Mouse (Mus musculus) heart, embryonic 12.5 days (tissue): Measurements from ENCODE around the gene Acvr1b. TPM values are rescaled to one million over a fixed set of nuclear protein-coding genes. Genes with fewer than 3 reads are reported as not detected.

Source experiments
- ATAC-seq: fragments of 200-750 bp; cut with Nextera tagmentation; 2 replicates; pipeline ENCODE4 v1.8.0; 2017; ENCODE audit warnings: moderate TSS enrichment, moderate library complexity; ENCODE audit not compliant: insufficient number of reproducible peaks, low FRiP score
- H3K27ac ChIP-seq: fragments of 300-500 bp; sonication (generic); 2 replicates; pipeline ENCODE4 v1.5.1; 2016; ENCODE audit warnings: mild to moderate bottlenecking, moderate library complexity; ENCODE audit not compliant: poor library complexity, severe bottlenecking
- H3K27me3 ChIP-seq: fragments of 300-500 bp; sonication (generic); replicated peaks from 2 replicates; pipeline ENCODE4 v1.6.1; 2016; ENCODE audit warnings: mild to moderate bottlenecking, moderate library complexity
- H3K36me3 ChIP-seq: fragments of 300-500 bp; sonication (generic); 2 replicates; pipeline ENCODE4 v1.6.1; 2016; ENCODE audit warnings: mild to moderate bottlenecking, moderate library complexity
- H3K4me1 ChIP-seq: fragments of 300-500 bp; sonication (generic); replicated peaks from 2 replicates; pipeline ENCODE4 v1.6.1; 2016; ENCODE audit warnings: mild to moderate bottlenecking
- H3K4me2 ChIP-seq: fragments of 300-500 bp; sonication (generic); 2 replicates; pipeline ENCODE4 v1.6.1; 2016; ENCODE audit warnings: mild to moderate bottlenecking, moderate library complexity
- H3K4me3 ChIP-seq: fragments of 300-500 bp; sonication (generic); 2 replicates; pipeline ENCODE4 v1.5.1; 2016; ENCODE audit warnings: mild to moderate bottlenecking
- H3K9ac ChIP-seq: fragments of 300-500 bp; sonication (generic); 2 replicates; pipeline ENCODE4 v1.6.1; 2016; ENCODE audit warnings: mild to moderate bottlenecking, moderate library complexity
- H3K9me3 ChIP-seq: fragments of 300-500 bp; sonication (generic); replicated peaks from 2 replicates; pipeline ENCODE4 v1.6.1; 2016; ENCODE audit warnings: mild to moderate bottlenecking, moderate library complexity
- WGBS: fragments of 180-500 bp; shearing (Covaris S2); methylation state at CpG from one replicate; pipeline ENCODE4 v1.1.7; 2016; 5-methylcytosine and 5-hydroxymethylcytosine counted together
- polyA plus RNA-seq: library from polyadenylated mRNA; unstranded; fragments of >200 nt; fragmentation: Nextera tagmentation; extraction: Ambion mirVana; gene quantifications from 2 replicates; pipeline ENCODE4 v1.2.1, GENCODE M21; 2016

The Acvr1b gene
- polyA plus RNA-seq, 1 experiment from 2014 or later: 6.8 TPM

DNA sequence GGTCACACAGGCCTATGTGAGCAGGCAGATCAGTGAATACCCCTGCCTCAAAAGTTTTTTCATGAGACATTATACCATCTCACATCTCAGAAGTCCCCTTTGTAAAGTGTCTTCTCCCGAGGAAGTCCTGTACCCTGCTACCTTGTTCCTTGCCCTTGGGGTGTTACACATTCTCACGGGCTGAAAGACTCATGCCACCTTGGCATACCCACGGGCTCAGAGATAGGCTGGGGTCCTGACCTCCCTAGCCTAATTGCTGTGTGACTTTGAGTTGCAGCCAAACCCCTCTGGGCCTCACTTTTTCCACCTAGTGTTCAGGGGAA is 79.7 kb downstream of the Acvr1b start:
- Histone ChIP-seq H3K27ac (peak overlapping the region; percentile 79; the same call in 1 of the 2 replicates), H3K4me2 (peak overlapping the region; percentile 86), H3K4me3 (peak overlapping the region; percentile 77), H3K27me3 (no peaks in the 10 kb centered on the region), H3K9me3 (no peaks in the 10 kb centered on the region), H3K9ac (peak overlapping the region; percentile 97), H3K4me1 (peaks cover 36% of the 10 kb centered on the region), H3K36me3 (no peaks in the 10 kb centered on the region)
- WGBS: 29% methylated on average over 3 of the region's 3 CpGs
- peak; percentile 13; the same call in 1 of the 2 replicates for ATAC-seq

- H3K27me3 ChIP-seq: no peaks in the 10 kb centered on the region
- H3K4me1 ChIP-seq: peaks cover 32% of the 10 kb centered on the region
- ATAC-seq: peak; percentile 73
- peak within 1 kb of the TSS; percentile 79 for H3K27ac ChIP-seq
- peak within 1 kb of the TSS; percentile 77 for H3K4me3 ChIP-seq
- H3K9me3 ChIP-seq: no peaks in the 10 kb centered on the region
- peak within 1 kb of the TSS; percentile 86 for H3K4me2 ChIP-seq
- H3K36me3 ChIP-seq: no peaks in the 10 kb centered on the region
- WGBS: 1% methylated on average over 82 of the region's 82 CpGs
- peak within 1 kb of the TSS; percentile 97 for H3K9ac ChIP-seq
Measured at GRCm38 (mm10) chr15:101253886-101254795, 80.3 kb downstream of the Acvr1b start, which contains the start of gene Nr4a1. Gene Nr4a1, plus strand, starts transcription at chr15:101254269.

- H3K27me3 ChIP-seq: no peaks in the 10 kb centered on the region
- 74% methylated on average over 7 of the region's 7 CpGs for WGBS
- peak overlapping the region; percentile 10; the same call in 1 of the 2 replicates for H3K9ac ChIP-seq
- no peaks in the 10 kb centered on the region for H3K36me3 ChIP-seq
- H3K27ac ChIP-seq: no peak overlapping the region
- H3K4me1 ChIP-seq: peaks cover 45% of the 10 kb centered on the region
- H3K9me3 ChIP-seq: no peaks in the 10 kb centered on the region
- no peak overlapping the region for H3K4me2 ChIP-seq
- ATAC-seq: no peak
- H3K4me3 ChIP-seq: no peak overlapping the region
Measured at GRCm38 (mm10) chr15:101255842-101256462, 82.1 kb downstream of the Acvr1b start.

GRCm38 (mm10) chr15:101256463-101257206 is 82.8 kb downstream of the Acvr1b start:
- H3K9ac ChIP-seq: peak overlapping the region; percentile 10; the same call in 1 of the 2 replicates
- WGBS: 63% methylated on average over 14 of the region's 14 CpGs

GRCm38 (mm10) chr15:101258420-101258819 is 84.6 kb downstream of the Acvr1b start:
- Histone ChIP-seq H3K27me3 (no peaks in the 10 kb centered on the region), H3K4me2 (no peak overlapping the region), H3K4me1 (peaks cover 62% of the 10 kb centered on the region), H3K27ac (no peak overlapping the region), H3K4me3 (no peak overlapping the region), H3K36me3 (no peaks in the 10 kb centered on the region), H3K9ac (no peak overlapping the region), H3K9me3 (no peaks in the 10 kb centered on the region)
- WGBS: 86% methylated on average over 11 of the region's 11 CpGs
- ATAC-seq: no peak

More at GRCm38 (mm10) chr15:101256463-101257206, 82.8 kb downstream of the Acvr1b start:
- Histone ChIP-seq H3K4me1 (peaks cover 52% of the 10 kb centered on the region), H3K36me3 (no peaks in the 10 kb centered on the region), H3K27me3 (no peaks in the 10 kb centered on the region), H3K4me2 (no peak overlapping the region), H3K4me3 (no peak overlapping the region), H3K27ac (no peak overlapping the region), H3K9me3 (no peaks in the 10 kb centered on the region)
- ATAC-seq: no peak

DNA sequence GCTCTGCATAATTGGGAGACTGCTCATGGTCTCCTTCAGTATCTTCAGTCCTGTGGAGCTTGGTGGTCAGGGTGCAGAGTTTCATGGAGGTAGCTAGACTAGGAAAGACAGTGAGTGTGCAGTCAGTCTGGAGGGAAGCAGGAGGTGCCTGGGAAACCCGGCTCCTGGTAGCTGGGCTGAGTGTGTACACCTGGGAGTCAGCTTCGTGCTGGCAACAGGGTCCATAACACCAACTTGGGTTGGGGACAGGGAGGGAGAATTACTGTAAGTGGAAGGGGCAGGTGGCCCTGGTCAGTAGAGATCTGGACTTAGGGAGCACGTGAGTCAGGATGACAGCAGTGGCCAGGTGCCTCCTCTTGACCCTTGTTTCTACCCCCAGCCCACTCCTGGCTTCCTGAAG is 86.1 kb downstream of the Acvr1b start:
- Histone ChIP-seq H3K9me3 (no peaks in the 10 kb centered on the region), H3K36me3 (no peaks in the 10 kb centered on the region), H3K4me2 (no peak overlapping the region), H3K4me3 (no peak overlapping the region), H3K9ac (peak overlapping the region; percentile 55; the same call in 1 of the 2 replicates), H3K27ac (peak overlapping the region; percentile 93), H3K4me1 (peaks cover 57% of the 10 kb centered on the region), H3K27me3 (no peaks in the 10 kb centered on the region)
- WGBS: 84% methylated on average over 3 of the region's 3 CpGs
- ATAC-seq: no peak

DNA sequence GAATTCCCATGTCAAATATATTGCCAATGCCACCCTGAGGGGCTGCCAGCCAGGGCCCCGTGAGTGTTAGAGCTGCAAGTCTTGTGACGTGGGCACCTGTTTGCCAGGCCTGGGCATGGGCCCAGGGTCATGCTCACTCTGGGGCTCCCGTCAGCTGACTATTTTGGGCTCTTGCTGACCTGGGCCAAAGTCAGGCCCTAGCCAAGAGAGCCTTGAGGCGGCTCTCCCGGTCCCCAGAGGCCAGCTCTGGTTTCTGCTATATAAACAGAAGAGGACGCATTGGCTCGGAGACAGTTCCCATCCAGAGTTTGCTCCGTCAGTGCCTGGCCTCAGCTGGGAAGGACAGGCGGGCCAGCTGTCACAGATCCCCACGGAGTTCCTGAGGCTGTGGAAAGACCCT is 86.5 kb downstream of the Acvr1b start:
- Histone ChIP-seq H3K36me3 (no peaks in the 10 kb centered on the region), H3K4me3 (no peak overlapping the region), H3K4me2 (peak overlapping the region; percentile 44; the same call in 1 of the 2 replicates), H3K9ac (peak overlapping the region; percentile 55), H3K9me3 (no peaks in the 10 kb centered on the region), H3K4me1 (peaks cover 59% of the 10 kb centered on the region), H3K27ac (peak overlapping the region; percentile 93), H3K27me3 (no peaks in the 10 kb centered on the region)
- 32% methylated on average over 10 of the region's 10 CpGs for WGBS
- no peak for ATAC-seq

DNA sequence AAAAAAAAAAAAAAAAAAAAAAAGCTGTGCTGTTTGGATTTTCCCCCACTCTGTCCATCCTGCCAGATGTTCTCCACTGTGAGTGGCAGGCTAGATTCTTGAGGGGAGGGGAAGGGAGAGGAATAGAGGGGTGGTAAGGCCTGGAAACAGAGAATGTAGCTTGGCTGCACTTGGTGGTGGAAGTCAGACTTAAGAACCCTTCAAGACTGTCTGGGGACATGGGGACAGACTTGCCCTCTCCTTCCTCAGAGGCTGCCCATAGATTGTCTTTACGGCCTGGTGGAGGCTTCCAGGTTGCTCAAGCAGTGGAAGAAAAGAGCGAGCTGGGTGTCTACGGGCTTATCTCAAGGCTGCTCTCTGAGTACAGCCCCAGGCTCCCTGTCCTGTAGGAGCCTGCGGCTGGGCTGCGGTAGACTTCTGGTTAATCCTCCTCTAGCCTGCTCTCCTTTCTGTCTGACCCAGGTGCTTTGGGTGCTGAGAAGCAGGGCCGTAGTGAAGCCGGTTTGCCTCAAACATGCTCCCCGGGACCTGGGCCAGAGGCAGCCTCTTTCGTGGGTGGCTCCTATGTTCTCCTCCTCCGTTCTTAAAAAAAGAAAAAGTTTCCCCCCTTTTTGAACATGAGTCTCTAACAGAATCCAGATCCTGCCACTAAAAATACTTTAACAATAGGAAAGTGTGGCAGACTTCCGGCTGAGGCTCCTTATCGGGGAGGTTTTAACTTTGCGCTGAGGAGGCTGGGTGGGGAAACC is 87.2 kb downstream of the Acvr1b start:
- no peaks in the 10 kb centered on the region for H3K9me3 ChIP-seq
- 15% methylated on average over 13 of the region's 13 CpGs for WGBS
- peak overlapping the region; percentile 55 for H3K9ac ChIP-seq
- peak overlapping the region; percentile 93 for H3K27ac ChIP-seq
- no peaks in the 10 kb centered on the region for H3K36me3 ChIP-seq
- H3K27me3 ChIP-seq: no peaks in the 10 kb centered on the region
- H3K4me2 ChIP-seq: peak overlapping the region; percentile 44
- ATAC-seq: no peak
- H3K4me3 ChIP-seq: no peak overlapping the region
- peaks cover 59% of the 10 kb centered on the region for H3K4me1 ChIP-seq

GRCm38 (mm10) chr15:101262502-101262901 is 88.6 kb downstream of the Acvr1b start:
- Histone ChIP-seq H3K36me3 (no peaks in the 10 kb centered on the region), H3K9ac (0 out of 2 replicates have a peak overlapping the region, but pooled peaks have one; percentile 7), H3K27ac (peak overlapping the region; percentile 93), H3K4me1 (peaks cover 60% of the 10 kb centered on the region), H3K4me2 (no peak overlapping the region), H3K4me3 (no peak overlapping the region), H3K9me3 (no peaks in the 10 kb centered on the region), H3K27me3 (no peaks in the 10 kb centered on the region)
- peak; percentile 13; the same call in 1 of the 2 replicates for ATAC-seq
- WGBS: 55% methylated on average over 5 of the region's 5 CpGs
